Mouse (Mus musculus) lung, postnatal 0 days (tissue): Measurements from ENCODE around the gene Olfr70.

Source experiments
- CTCF ChIP-seq: IDR thresholded peaks from 2 replicates; pipeline ENCODE4 v1.5.1; 2016; ENCODE audit warnings: antibody characterized with exemption, mild to moderate bottlenecking
- EP300 ChIP-seq: IDR thresholded peaks from 2 replicates; pipeline ENCODE4 v1.6.1; 2016; ENCODE audit warnings: antibody characterized with exemption, mild to moderate bottlenecking, control low read depth

DNA sequence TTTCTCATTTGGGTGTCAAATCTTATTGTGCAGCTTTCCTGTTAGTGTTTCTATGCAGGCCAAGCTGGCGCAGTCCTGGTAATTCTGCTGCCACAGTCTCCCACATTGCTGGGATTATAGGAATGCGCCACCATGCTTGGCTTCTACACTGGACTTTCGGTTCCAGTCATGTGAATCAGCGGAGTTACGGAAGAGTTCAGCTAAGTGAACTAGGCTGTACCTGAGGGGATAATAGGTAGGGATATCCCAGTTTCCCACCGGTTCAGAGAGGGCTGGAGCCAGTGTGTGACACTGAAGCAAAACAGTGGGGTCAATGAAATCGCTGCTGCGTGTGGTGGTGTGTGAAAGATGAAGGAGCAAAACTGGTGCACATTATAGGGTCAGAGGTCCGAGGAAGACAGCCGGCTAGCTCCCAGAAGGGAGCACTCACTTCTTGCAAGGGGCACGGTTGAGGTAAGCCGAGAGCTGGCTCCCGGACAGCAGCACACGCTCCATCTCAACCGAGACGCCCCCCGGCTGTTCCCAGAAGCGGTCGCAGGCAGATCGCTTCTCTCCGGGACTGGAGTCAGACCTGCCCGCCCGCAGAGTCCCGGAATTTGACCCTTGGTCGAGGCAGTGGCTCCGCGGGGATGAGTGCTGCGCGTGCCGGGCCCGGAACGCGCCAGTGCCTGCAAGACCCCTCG, 44.8 kb downstream of the Olfr70 start:
- no peak; the same call in 1 of the 2 replicates for TF ChIP-seq CTCF
- no peak for TF ChIP-seq EP300
